Mouse (Mus musculus) embryonic facial prominence, embryonic 14.5 days (tissue): ENCODE results near the gene Hist1h3b. TPM values are rescaled to one million over a fixed set of nuclear protein-coding genes. Genes with fewer than 3 reads are reported as not detected.
A peak's percentile ranks its signal among the peaks of the same experiment; 100 is the strongest.

Source experiments
- ATAC-seq: fragments of 200-750 bp; cut with Nextera tagmentation; 2 replicates; pipeline ENCODE4 v1.8.0; 2017; ENCODE audit warnings: low read depth, moderate number of reproducible peaks, moderate TSS enrichment
- DNase-seq: peaks from one replicate; pipeline ENCODE4 v3.0.0-alpha.2; 2015; ENCODE audit warnings: low spot score
- H3K27ac ChIP-seq: fragments of 300-500 bp; sonication (generic); replicated peaks from 2 replicates; pipeline ENCODE4 v1.5.1; 2014; ENCODE audit warnings: low read depth, mild to moderate bottlenecking, low read length, moderate library complexity
- H3K27me3 ChIP-seq: fragments of 300-500 bp; sonication (generic); replicated peaks from 2 replicates; pipeline ENCODE4 v1.6.1; 2014; ENCODE audit warnings: low read length; ENCODE audit not compliant: control insufficient read depth, insufficient read depth
- H3K36me3 ChIP-seq: fragments of 300-500 bp; sonication (generic); 2 replicates; pipeline ENCODE4 v1.6.1; 2014; ENCODE audit warnings: low read length, mixed read lengths; ENCODE audit not compliant: control insufficient read depth, insufficient read depth
- H3K4me1 ChIP-seq: fragments of 300-500 bp; sonication (generic); 2 replicates; pipeline ENCODE4 v1.6.1; 2014; ENCODE audit warnings: antibody characterized with exemption, low read length; ENCODE audit not compliant: control insufficient read depth, insufficient read depth
- H3K4me2 ChIP-seq: fragments of 300-500 bp; sonication (generic); 2 replicates; pipeline ENCODE4 v1.6.1; 2014; ENCODE audit warnings: low read depth, mild to moderate bottlenecking, low read length, moderate library complexity, mixed read lengths
- H3K4me3 ChIP-seq: fragments of 300-500 bp; sonication (generic); 2 replicates; pipeline ENCODE4 v1.5.1; 2014; ENCODE audit warnings: low read depth, mild to moderate bottlenecking, low read length
- H3K9ac ChIP-seq: fragments of 300-500 bp; sonication (generic); 2 replicates; pipeline ENCODE4 v1.6.1; 2014; ENCODE audit warnings: low read depth, mild to moderate bottlenecking, low read length, moderate library complexity, mixed read lengths
- H3K9me3 ChIP-seq: fragments of 300-500 bp; sonication (generic); 2 replicates; pipeline ENCODE4 v1.6.1; 2016; ENCODE audit warnings: low read length; ENCODE audit not compliant: control insufficient read depth
- WGBS: fragments of 180-500 bp; shearing (Covaris S2); extraction: QIAGEN DNeasy Blood & Tissue Kit; methylation state at CpG from one replicate; pipeline ENCODE4 v1.1.7; 2014; 5-methylcytosine and 5-hydroxymethylcytosine counted together
- polyA plus RNA-seq: library from polyadenylated mRNA; unstranded; fragments of >200 nt; fragmentation: Nextera tagmentation; extraction: Ambion mirVana; gene quantifications from 2 replicates; pipeline ENCODE4 v1.2.1, GENCODE M21; 2014

The Hist1h3b gene
- polyA plus RNA-seq, 1 experiment from 2014 or later: 6.6 TPM

- ATAC-seq: no peak
- peak; percentile 31 for DNase-seq
- Histone ChIP-seq H3K27me3 (no peaks in the 10 kb centered on the region), H3K36me3 (no peaks in the 10 kb centered on the region), H3K9ac (no peak overlapping the region), H3K9me3 (no peaks in the 10 kb centered on the region), H3K4me1 (no peaks in the 10 kb centered on the region), H3K27ac (no peak overlapping the region), H3K4me2 (no peak overlapping the region), H3K4me3 (no peak overlapping the region)
- WGBS: 34% methylated on average over 8 of the region's 8 CpGs
These were observed 21.6 kb upstream of the Hist1h3b start for GRCm38 (mm10) chr13:23730479-23730878.

GRCm38 (mm10) chr13:23732156-23732804, 19.8 kb upstream of the Hist1h3b start:
- Histone ChIP-seq H3K4me1 (no peaks in the 10 kb centered on the region), H3K4me3 (no peak overlapping the region), H3K9ac (no peak overlapping the region), H3K9me3 (no peaks in the 10 kb centered on the region), H3K27ac (no peak overlapping the region), H3K36me3 (no peaks in the 10 kb centered on the region), H3K27me3 (no peaks in the 10 kb centered on the region), H3K4me2 (no peak overlapping the region)
- 27% methylated on average over 8 of the region's 8 CpGs for WGBS
- peak; percentile 80 for DNase-seq
- no peak for ATAC-seq

GRCm38 (mm10) chr13:23737091-23737490, 15.0 kb upstream of the Hist1h3b start:
- ATAC-seq (no peak), DNase-seq (no peak)
- H3K9ac ChIP-seq: no peak overlapping the region
- no peak overlapping the region for H3K27ac ChIP-seq
- no peaks in the 10 kb centered on the region for H3K27me3 ChIP-seq
- no peaks in the 10 kb centered on the region for H3K9me3 ChIP-seq
- peaks cover 14% of the 10 kb centered on the region; the same call in 1 of the 2 replicates for H3K4me1 ChIP-seq
- H3K4me3 ChIP-seq: no peak overlapping the region
- H3K4me2 ChIP-seq: no peak overlapping the region
- WGBS: 82% methylated on average over 5 of the region's 5 CpGs
- no peaks in the 10 kb centered on the region for H3K36me3 ChIP-seq

GRCm38 (mm10) chr13:23738041-23738440, 14.0 kb upstream of the Hist1h3b start:
- Histone ChIP-seq H3K36me3 (no peaks in the 10 kb centered on the region), H3K9me3 (no peaks in the 10 kb centered on the region), H3K4me3 (peak overlapping the region; percentile 49), H3K27me3 (no peaks in the 10 kb centered on the region), H3K4me2 (peak overlapping the region; percentile 63), H3K27ac (peak overlapping the region; percentile 95), H3K4me1 (peaks cover 14% of the 10 kb centered on the region; the same call in 1 of the 2 replicates), H3K9ac (peak overlapping the region; percentile 75)
- no peak for DNase-seq
- ATAC-seq: no peak
- WGBS: 23% methylated on average over 4 of the region's 4 CpGs

GRCm38 (mm10) chr13:23738677-23739068, 13.4 kb upstream of the Hist1h3b start, which contains the start of gene Hist1h1c:
TSS of gene Hist1h1c (plus strand) at chr13:23738808.
- WGBS: 0% methylated on average over 16 of the region's 38 CpGs
- Histone ChIP-seq H3K4me3 (peak within 1 kb of the TSS; percentile 49), H3K4me1 (peaks cover 14% of the 10 kb centered on the region; the same call in 1 of the 2 replicates), H3K4me2 (peak within 1 kb of the TSS; percentile 63), H3K27me3 (no peaks in the 10 kb centered on the region), H3K9ac (peak within 1 kb of the TSS; percentile 75), H3K9me3 (no peaks in the 10 kb centered on the region), H3K36me3 (no peaks in the 10 kb centered on the region), H3K27ac (peak within 1 kb of the TSS; percentile 95)
- DNase-seq: peak; percentile 97
- peak; percentile 92 for ATAC-seq

GRCm38 (mm10) chr13:23739069-23739921, 12.8 kb upstream of the Hist1h3b start:
- Histone ChIP-seq H3K9ac (peak overlapping the region; percentile 75), H3K4me2 (peak overlapping the region; percentile 63), H3K27ac (peak overlapping the region; percentile 95), H3K27me3 (no peaks in the 10 kb centered on the region), H3K9me3 (no peaks in the 10 kb centered on the region), H3K4me1 (peaks cover 14% of the 10 kb centered on the region; the same call in 1 of the 2 replicates), H3K36me3 (no peaks in the 10 kb centered on the region), H3K4me3 (peak overlapping the region; percentile 49)
- 1% methylated on average over 39 of the region's 39 CpGs for WGBS
- peak; percentile 92 for ATAC-seq
- peak; percentile 99 for DNase-seq

- DNase-seq (no peak), ATAC-seq (peak; percentile 23; the same call in 1 of the 2 replicates)
- H3K36me3 ChIP-seq: no peaks in the 10 kb centered on the region
- H3K4me3 ChIP-seq: peak overlapping the region; percentile 49
- no peaks in the 10 kb centered on the region for H3K9me3 ChIP-seq
- peak overlapping the region; percentile 75 for H3K9ac ChIP-seq
- peaks cover 18% of the 10 kb centered on the region; the same call in 1 of the 2 replicates for H3K4me1 ChIP-seq
- no peaks in the 10 kb centered on the region for H3K27me3 ChIP-seq
- under 1% methylated on average over 14 of the region's 14 CpGs for WGBS
- peak overlapping the region; percentile 95 for H3K27ac ChIP-seq
- H3K4me2 ChIP-seq: peak overlapping the region; percentile 63
These were observed 12.2 kb upstream of the Hist1h3b start for GRCm38 (mm10) chr13:23739922-23740252.

- peaks cover 18% of the 10 kb centered on the region; the same call in 1 of the 2 replicates for H3K4me1 ChIP-seq
These were observed 11.7 kb upstream of the Hist1h3b start for GRCm38 (mm10) chr13:23740256-23740840.

More at GRCm38 (mm10) chr13:23740256-23740840, 11.7 kb upstream of the Hist1h3b start:
- H3K27ac ChIP-seq: peak overlapping the region; percentile 95
- no peaks in the 10 kb centered on the region for H3K36me3 ChIP-seq
- 21% methylated on average over 13 of the region's 13 CpGs for WGBS
- no peaks in the 10 kb centered on the region for H3K27me3 ChIP-seq
- peak overlapping the region; percentile 75 for H3K9ac ChIP-seq
- peak overlapping the region; percentile 49 for H3K4me3 ChIP-seq
- DNase-seq (peak; percentile 24), ATAC-seq (no peak)
- peak overlapping the region; percentile 63 for H3K4me2 ChIP-seq
- no peaks in the 10 kb centered on the region for H3K9me3 ChIP-seq
